Mouse (Mus musculus) G1E-ER4 (cell line): ENCODE results near the gene Rps5. TPM values are rescaled to one million over a fixed set of nuclear protein-coding genes. Genes with fewer than 3 reads are reported as not detected.

Experiments used
- GATA1 ChIP-seq: IDR thresholded peaks from one replicate; pipeline ENCODE4 v1.8.0; 2012; ENCODE audit warnings: low read length, inconsistent platforms
- polyA plus RNA-seq: library from polyadenylated mRNA; stranded (reverse); fragments of >175 nt; gene quantifications from 2 replicates; pipeline ENCODE4 v1.2.3, GENCODE M21; 2012

Rps5 gene
- polyA plus RNA-seq, 1 experiment: 2,301 TPM

GRCm38 (mm10) chr7:12921318-12921704 lies 779 bp upstream of the Rps5 start:
- no peak for TF ChIP-seq GATA1

DNA sequence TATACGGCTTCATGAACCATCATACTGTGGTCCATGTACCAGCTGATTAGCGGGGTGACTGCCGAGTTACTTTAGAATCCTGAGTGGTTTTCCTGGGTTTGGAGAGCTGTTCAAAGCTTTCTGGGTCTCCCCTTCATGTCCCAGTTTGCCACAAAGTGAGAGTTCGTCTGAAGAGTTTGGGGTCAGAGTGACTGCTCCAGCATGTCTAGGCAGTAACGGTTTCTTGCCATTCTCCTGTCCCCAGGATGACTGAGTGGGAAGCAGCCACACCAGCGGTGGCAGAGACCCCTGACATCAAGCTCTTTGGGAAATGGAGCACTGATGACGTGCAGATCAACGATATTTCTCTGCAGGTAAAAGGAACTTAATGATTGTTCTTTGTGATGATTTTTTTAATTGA lies 639 bp downstream of the Rps5 start:
- no peak for TF ChIP-seq GATA1

GRCm38 (mm10) chr7:12926316-12926715 lies 4.2 kb downstream of the Rps5 start:
- TF ChIP-seq GATA1: no peak

- TF ChIP-seq GATA1: no peak
Observed at GRCm38 (mm10) chr7:12927191-12927680, 5.1 kb downstream of the Rps5 start, which contains the start of gene Rnf225. Gene Rnf225 (plus strand): TSS chr7:12927416.

- no peak for TF ChIP-seq GATA1
Observed at GRCm38 (mm10) chr7:12927693-12928589, 5.9 kb downstream of the Rps5 start.

- TF ChIP-seq GATA1: no peak
Observed at GRCm38 (mm10) chr7:12933615-12934140, 11.6 kb downstream of the Rps5 start.

DNA sequence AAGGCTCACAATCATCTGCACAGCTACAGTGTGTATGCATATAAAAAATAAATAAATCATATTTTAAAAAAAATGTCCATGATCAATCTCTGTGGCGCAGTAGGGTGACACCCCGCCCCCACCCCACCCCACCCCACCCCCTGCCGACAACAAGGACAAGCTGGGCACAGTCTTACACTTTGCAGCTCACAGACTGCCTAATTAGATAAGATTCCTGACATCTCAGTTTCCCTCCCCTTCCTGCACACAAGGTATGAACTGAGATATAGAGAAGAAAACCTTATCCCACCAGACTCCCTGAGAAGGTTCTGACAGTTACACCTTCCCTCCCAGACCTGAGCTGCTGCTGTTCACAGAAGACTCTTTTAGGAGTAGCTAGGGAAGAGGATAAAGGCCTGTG lies 12.7 kb downstream of the Rps5 start:
- TF ChIP-seq GATA1: no peak

DNA sequence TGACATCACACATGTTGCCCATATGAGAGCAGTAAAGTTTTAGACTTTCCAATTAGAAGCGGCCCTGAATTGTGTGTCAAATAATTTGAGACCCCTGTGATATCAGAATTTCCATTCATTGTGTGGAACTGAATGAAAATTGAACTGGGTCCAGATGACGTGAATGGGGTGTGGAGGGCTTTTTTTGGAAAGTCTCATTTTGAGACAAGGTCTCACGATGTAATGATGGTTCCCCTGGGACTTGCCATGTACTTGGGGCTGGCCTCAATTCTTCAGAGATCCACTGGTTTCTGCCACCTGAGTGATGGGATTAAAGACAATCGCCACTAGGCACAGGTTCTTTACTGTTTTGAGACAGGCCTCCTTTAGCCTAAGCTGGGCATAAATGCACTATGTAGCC lies 18.5 kb downstream of the Rps5 start:
- TF ChIP-seq GATA1: no peak

DNA sequence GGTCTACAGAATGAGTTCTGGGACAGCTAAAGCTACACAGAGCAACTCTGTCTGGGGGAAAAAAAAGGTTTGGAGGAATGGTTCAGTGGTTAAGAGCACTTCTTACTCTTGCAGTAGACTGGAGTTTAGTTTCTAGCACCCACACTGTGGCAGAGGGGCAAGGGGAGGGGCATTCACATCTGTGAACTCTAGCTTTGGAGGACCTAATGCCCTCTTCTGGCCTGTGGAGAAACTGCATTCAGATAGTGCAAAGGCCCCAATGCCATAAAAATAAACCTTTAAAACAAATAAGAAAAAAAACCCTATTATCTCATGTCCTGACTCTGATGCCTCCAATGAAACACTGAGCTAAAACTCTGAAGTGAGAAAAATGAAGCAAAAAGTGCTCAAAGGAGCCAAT lies 21.4 kb downstream of the Rps5 start:
- TF ChIP-seq GATA1: no peak

DNA sequence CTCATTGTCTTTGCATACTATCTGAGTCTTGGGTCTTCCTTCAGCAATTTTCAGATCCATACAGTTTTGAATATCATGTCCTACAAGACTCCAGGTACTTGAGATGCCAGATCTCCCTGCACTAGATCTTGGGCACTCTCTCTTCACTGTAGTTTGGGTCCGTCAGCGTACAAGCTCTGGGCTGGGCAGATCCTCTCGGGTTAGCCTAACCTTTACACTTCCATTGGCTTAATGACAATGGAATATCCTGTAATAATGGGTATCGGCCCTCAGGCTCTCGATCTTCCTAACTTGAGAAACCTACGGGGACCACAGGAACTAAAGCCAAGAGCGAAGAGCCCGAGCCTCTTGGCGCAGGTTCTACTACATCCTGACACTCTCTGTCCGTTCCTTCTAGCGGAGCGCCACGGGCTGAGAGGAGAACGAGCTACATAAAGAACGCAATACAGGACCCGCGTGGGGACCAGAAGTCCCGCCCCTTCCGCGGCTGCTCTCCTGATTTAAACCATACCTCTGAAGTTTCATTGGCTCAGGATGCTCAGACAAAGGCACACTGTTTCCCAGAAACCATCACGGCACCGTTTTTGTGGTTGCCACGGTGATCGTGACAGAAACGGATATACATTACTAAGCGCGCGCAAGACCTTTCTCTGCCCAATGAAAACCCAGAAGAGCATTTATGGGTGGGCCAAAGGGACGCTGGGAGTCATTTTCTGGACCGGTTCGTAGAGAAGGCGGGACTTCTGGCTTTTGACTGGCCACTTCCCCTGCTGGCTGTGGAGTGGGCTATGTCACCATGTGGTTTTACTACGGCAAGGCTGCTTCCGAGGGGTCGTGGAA lies 27.2 kb downstream of the Rps5 start:
- no peak for TF ChIP-seq GATA1

- TF ChIP-seq GATA1: no peak
Observed at GRCm38 (mm10) chr7:12949872-12950229, 27.8 kb downstream of the Rps5 start.

DNA sequence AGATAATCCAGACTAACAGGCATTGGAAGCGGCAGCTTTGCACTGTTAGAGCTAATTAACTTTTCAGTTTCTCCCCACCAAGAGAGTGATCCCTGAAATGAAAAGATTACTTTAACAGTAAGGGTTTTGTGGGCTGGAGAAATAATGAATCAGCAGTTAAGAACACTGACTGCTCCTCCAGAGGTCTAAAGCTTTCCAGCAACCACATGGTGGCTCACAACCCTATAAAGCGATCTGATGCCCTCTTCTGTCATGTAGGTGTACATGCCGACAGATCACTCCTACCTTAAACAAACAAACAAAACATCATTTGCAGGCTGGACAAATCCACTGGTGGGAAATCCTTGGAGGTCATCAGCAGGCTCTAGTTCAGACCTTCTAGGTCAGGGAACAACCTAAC lies 32.8 kb downstream of the Rps5 start:
- TF ChIP-seq GATA1: no peak

GRCm38 (mm10) chr7:12957511-12957910 lies 35.4 kb downstream of the Rps5 start:
- TF ChIP-seq GATA1: no peak

DNA sequence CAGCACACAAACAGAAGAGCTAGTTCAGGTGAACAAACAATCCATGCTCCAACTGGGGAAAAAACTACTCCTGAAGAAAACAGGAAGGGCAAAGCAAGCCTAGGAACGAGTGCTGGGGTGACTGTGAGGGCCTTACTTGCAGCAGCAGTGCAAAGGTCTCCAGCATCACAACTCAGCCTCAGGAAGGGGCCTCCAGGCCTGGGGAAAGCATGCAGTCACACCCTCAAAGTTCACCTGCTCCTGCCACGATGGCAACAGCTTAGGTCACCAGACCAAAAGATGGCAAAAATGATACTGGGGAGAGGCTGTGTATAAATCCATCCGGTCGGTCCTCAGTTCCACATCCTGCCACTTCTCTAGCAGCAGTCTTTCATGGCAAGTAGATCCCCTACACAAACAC lies 36.9 kb downstream of the Rps5 start:
- TF ChIP-seq GATA1: no peak

- TF ChIP-seq GATA1: no peak
Observed at GRCm38 (mm10) chr7:12959718-12960117, 37.6 kb downstream of the Rps5 start.

DNA sequence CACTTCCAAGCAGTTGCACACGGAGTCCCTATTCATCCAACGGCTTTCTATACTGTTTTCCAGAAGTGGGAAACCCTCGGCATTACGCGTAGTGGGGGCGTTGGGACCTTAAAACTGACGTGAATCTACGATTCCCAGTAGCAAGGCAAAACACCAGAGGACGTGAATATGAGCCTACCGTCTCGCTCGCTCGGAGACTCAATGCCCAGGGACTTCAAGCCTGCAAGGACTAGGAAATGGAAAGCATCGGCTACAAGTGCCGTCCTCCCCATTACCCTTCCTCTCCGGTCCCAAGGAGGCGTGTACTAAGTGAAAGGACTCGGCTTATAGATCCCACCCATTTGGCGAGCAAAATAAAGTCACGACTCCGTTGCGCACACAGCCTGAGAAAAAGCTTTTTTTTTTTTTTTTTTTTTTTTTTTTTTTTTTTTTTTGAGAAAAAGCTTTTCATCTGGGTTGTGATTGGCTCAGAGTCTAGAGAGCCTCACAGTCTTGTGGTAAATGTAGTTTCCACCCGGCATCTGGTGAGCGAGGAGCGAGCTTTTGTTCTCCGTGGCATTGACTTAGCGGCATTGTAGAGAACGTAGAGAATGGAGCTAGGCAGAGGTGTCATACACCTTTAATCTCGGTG lies 39.5 kb downstream of the Rps5 start:
- no peak for TF ChIP-seq GATA1
